Mouse (Mus musculus) mouse trophoblast stem cell (cell line): ENCODE results near the gene Marveld3.

Experiments
- in situ Hi-C, 2 experiments: fragments of 300-500 bp; cut with MseI, MboI; formaldehyde crosslinking; loops; 2 replicates in 1 of 2; 3 replicates in 1 of 2; pipeline ENCODE4 v1.15.1; 2025

Gene Marveld3

GRCm38 (mm10) chr8:109961693-109962367 is at the start of gene Marveld3:
Marveld3 (minus strand) TSS chr8:109962203.
- in situ Hi-C loops = loop anchor here (10.0 kb wide), 1 partner anchor 113 kb away; the partner anchor contains the start of gene Zfp612 (in 2 of the 2)

GRCm38 (mm10) chr8:110010868-110011267 is 48.9 kb upstream of the Marveld3 start:
- in situ Hi-C loops = loop anchor here in 1 of 2 experiments (5.0 kb wide), 1 partner anchor 61 kb away; no protein-coding TSS in a partner anchor

- in situ Hi-C loops = loop anchor here in 1 of 2 experiments (5.0 kb wide), 2 partner anchors 37 to 63 kb away; no protein-coding TSS in a partner anchor
These were observed 47.0 kb upstream of the Marveld3 start for GRCm38 (mm10) chr8:110008995-110009446.

- in situ Hi-C loops = loop anchor here in 1 of 2 experiments (5.0 kb wide), 2 partner anchors 36 to 64 kb away; no protein-coding TSS in a partner anchor
These were observed 46.4 kb upstream of the Marveld3 start for GRCm38 (mm10) chr8:110008228-110008994.

GRCm38 (mm10) chr8:110006312-110007023 is 44.5 kb upstream of the Marveld3 start:
- in situ Hi-C loops = loop anchor here in 1 of 2 experiments (5.0 kb wide), 2 partner anchors 34 to 66 kb away; no protein-coding TSS in a partner anchor

- in situ Hi-C loops = no loop called here
These were observed 42.3 kb upstream of the Marveld3 start for GRCm38 (mm10) chr8:110004300-110004699.

- in situ Hi-C loops = no loop called here
These were observed 41.0 kb upstream of the Marveld3 start for GRCm38 (mm10) chr8:110002953-110003352.

- in situ Hi-C loops = no loop called here
These were observed 38.0 kb upstream of the Marveld3 start for GRCm38 (mm10) chr8:109999974-110000373.

- in situ Hi-C loops = no loop called here
These were observed 36.1 kb upstream of the Marveld3 start for GRCm38 (mm10) chr8:109998066-109998465.

GRCm38 (mm10) chr8:109997381-109997780 is 35.4 kb upstream of the Marveld3 start:
- in situ Hi-C loops = no loop called here

GRCm38 (mm10) chr8:109992951-109993350 is 30.9 kb upstream of the Marveld3 start:
- in situ Hi-C loops = no loop called here

- in situ Hi-C loops = no loop called here
These were observed 30.2 kb upstream of the Marveld3 start for GRCm38 (mm10) chr8:109992166-109992565.

- in situ Hi-C loops = no loop called here
These were observed 28.2 kb upstream of the Marveld3 start, which contains the start of gene Tat for GRCm38 (mm10) chr8:109990224-109990623. Tat (plus strand) TSS chr8:109990437.

GRCm38 (mm10) chr8:109989151-109989550 is 27.1 kb upstream of the Marveld3 start:
- in situ Hi-C loops = no loop called here

- in situ Hi-C loops = no loop called here
These were observed 25.8 kb upstream of the Marveld3 start for GRCm38 (mm10) chr8:109987776-109988175.

GRCm38 (mm10) chr8:109986384-109986783 is 24.4 kb upstream of the Marveld3 start:
- in situ Hi-C loops = no loop called here

- in situ Hi-C loops = no loop called here
These were observed 21.9 kb upstream of the Marveld3 start for GRCm38 (mm10) chr8:109983944-109984343.

GRCm38 (mm10) chr8:109982386-109983105 is 20.5 kb upstream of the Marveld3 start:
- in situ Hi-C loops = no loop called here

GRCm38 (mm10) chr8:109979339-109979738 is 17.3 kb upstream of the Marveld3 start:
- in situ Hi-C loops = no loop called here

- in situ Hi-C loops = loop anchor here in 1 of 2 experiments (5.0 kb wide), 1 partner anchor 34 kb away; no protein-coding TSS in a partner anchor
These were observed 10.9 kb upstream of the Marveld3 start for GRCm38 (mm10) chr8:109972901-109973300.

GRCm38 (mm10) chr8:109970323-109970722 is 8.3 kb upstream of the Marveld3 start:
- in situ Hi-C loops = loop anchor here in 1 of 2 experiments (5.0 kb wide), 1 partner anchor 37 kb away; no protein-coding TSS in a partner anchor
